Mouse (Mus musculus) 3134 (cell line): ENCODE measurements around the gene Ptprg.
"Not testable (repeated sequence)": the region's sequence is repeated elsewhere in the genome, so short reads cannot be mapped to it uniquely, and the experiment has no call there.

Source experiments
- DNase-seq: peaks from one replicate; pipeline ENCODE4 v3.0.0-alpha.2; 2011; ENCODE audit warnings: low spot score; ENCODE audit not compliant: insufficient read length; ENCODE audit errors: extremely low read depth

The Ptprg gene

GRCm38 (mm10) chr14:12025812-12026728 is 472.7 kb downstream of the Ptprg start:
- DNase-seq: no peak

- DNase-seq: no peak
Measured at GRCm38 (mm10) chr14:12027247-12027646, 473.9 kb downstream of the Ptprg start.

GRCm38 (mm10) chr14:12029926-12030325 is 476.6 kb downstream of the Ptprg start:
- no peak for DNase-seq

GRCm38 (mm10) chr14:12036530-12037283 is 483.4 kb downstream of the Ptprg start:
- no peak for DNase-seq

GRCm38 (mm10) chr14:12039743-12040142 is 486.4 kb downstream of the Ptprg start:
- no peak for DNase-seq

GRCm38 (mm10) chr14:12041566-12041965 is 488.2 kb downstream of the Ptprg start:
- DNase-seq: no peak

GRCm38 (mm10) chr14:12046226-12046882 is 493.0 kb downstream of the Ptprg start:
- no peak for DNase-seq

GRCm38 (mm10) chr14:12047637-12048036 is 494.3 kb downstream of the Ptprg start:
- no peak for DNase-seq

- no peak for DNase-seq
Measured at GRCm38 (mm10) chr14:12056912-12057524, 503.7 kb downstream of the Ptprg start.

- DNase-seq: peak; percentile 40
Measured at GRCm38 (mm10) chr14:12057856-12058255, 504.5 kb downstream of the Ptprg start.

- no peak for DNase-seq
Measured at GRCm38 (mm10) chr14:12059149-12059548, 505.8 kb downstream of the Ptprg start.

GRCm38 (mm10) chr14:12061313-12061712 is 508.0 kb downstream of the Ptprg start:
- DNase-seq: not testable (repeated sequence)

- DNase-seq: no peak
Measured at GRCm38 (mm10) chr14:12062628-12063360, 509.5 kb downstream of the Ptprg start.

- DNase-seq: no peak
Measured at GRCm38 (mm10) chr14:12065001-12065400, 511.7 kb downstream of the Ptprg start.

- DNase-seq: no peak
Measured at GRCm38 (mm10) chr14:12065736-12066135, 512.4 kb downstream of the Ptprg start.

GRCm38 (mm10) chr14:12069707-12070106 is 516.4 kb downstream of the Ptprg start:
- no peak for DNase-seq

GRCm38 (mm10) chr14:12070361-12070760 is 517.0 kb downstream of the Ptprg start:
- DNase-seq: no peak

GRCm38 (mm10) chr14:12070856-12071465 is 517.6 kb downstream of the Ptprg start:
- peak; percentile 13 for DNase-seq

- DNase-seq: no peak
Measured at GRCm38 (mm10) chr14:12072026-12072861, 518.9 kb downstream of the Ptprg start.
